Mouse (Mus musculus) gastrocnemius, adult 8-10 months (tissue): Measurements from ENCODE around the gene Gm21518. TPM values are rescaled to one million over a fixed set of nuclear protein-coding genes. Genes with fewer than 3 reads are reported as not detected.
"Not testable (repeated sequence)": the region's sequence is repeated elsewhere in the genome, so short reads cannot be mapped to it uniquely, and the experiment has no call there.

Source experiments
- DNase-seq, 2 experiments: peaks; one replicate each; pipeline ENCODE4 v3.0.0; 2022; ENCODE audit warnings: low spot score in 2 of 2
- total RNA-seq, 4 experiments: library from RNA; stranded (reverse); gene quantifications; 2 replicates each; pipeline ENCODE4 v1.2.4; 2022

The Gm21518 gene
- total RNA-seq: not detected

DNA sequence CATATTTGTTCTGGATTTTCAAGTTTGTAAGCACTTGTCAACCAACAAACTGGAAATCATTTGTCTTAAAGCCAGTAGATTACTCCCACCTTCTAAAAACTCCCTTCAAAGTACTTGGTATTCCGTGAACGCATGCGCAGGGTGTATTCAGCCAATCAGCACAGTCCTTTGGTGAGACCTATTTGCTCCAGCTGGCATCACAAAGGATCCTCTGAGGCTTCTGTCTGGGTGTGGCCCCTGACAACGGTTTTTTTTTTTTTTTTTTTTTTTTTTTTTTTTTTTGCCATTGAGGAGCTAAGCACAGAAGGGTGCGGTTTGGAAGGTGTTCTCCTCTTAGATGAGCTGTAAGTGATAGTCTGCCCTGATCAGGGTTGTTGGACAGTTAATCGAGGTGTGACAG, at the start of gene Gm21518:
Gm21518 (plus strand) TSS at position 301 of the 400 bp plus-strand sequence.
- not testable (repeated sequence) for DNase-seq
